ENCODE assay signal across 8 mouse cellular contexts in the genomic region with DNA sequence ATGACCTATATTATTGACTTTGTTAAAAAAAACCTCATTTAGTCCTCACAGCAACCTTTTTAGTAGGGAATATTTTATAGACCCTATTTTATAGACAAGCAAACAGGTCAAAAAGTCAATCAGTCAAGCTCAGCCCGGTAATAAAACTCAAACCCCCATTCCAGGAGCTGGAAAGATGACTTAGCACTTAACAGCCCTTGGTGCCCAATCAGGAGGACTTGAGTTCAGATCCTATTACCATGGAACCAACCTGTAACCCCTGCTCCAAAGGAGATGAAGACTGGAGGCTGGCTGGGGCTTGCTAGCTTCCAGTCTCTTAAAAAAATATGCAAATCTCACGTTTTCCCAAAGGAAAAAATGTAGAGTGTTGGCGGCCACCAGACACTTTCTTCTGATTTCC. TPM values are rescaled to one million over a fixed set of nuclear protein-coding genes. Genes with fewer than 3 reads are reported as not detected.
DNase-seq lines count a peak whose midpoint lies in the region; ATAC-seq and TF ChIP-seq lines count a peak whose summit lies in the region.

No protein-coding gene starts in this region.

- peak overlapping the region; percentile 15; the same call in 1 of the 2 replicates for H3K4me3 ChIP-seq in heart, embryonic 11.5 days (ENCODE audit: low read depth, low read length)
- peak overlapping the region; percentile 97; the same call in 1 of the 2 replicates for H3K4me3 ChIP-seq in E14TG2a.4 (replicated peaks; ENCODE audit: low read length)
- H3K4me3 ChIP-seq in forebrain, postnatal 0 days (ENCODE audit: low read depth, low read length): peak overlapping the region; percentile 96
- H3K4me3 ChIP-seq in liver, embryonic 16.5 days (ENCODE audit: low read depth, low read length): 0 out of 2 replicates have a peak overlapping the region, but pooled peaks have one; percentile 12

- no peak for DNase-seq in heart, adult 18-20 months
- no peak for DNase-seq in forebrain, postnatal 0 days
- no peak for DNase-seq in adrenal gland, postnatal 10 days
- no peak for DNase-seq in adrenal gland, postnatal 4 days (ENCODE audit: low spot score in 2 of 2)
- DNase-seq in urinary bladder, adult 18-20 months (ENCODE audit: low spot score in 2 of 2): no peak

- H3K36me3 ChIP-seq in heart, embryonic 11.5 days (ENCODE audit: control insufficient read depth, insufficient read depth, low read length): no peaks in the 10 kb centered on the region
- peaks cover 7% of the 10 kb centered on the region for H3K36me3 ChIP-seq in E14TG2a.4 (ENCODE audit: insufficient read depth, low read length)
- 0 out of 2 replicates have a peak, but pooled peaks cover 1% of the 10 kb centered on the region for H3K36me3 ChIP-seq in forebrain, postnatal 0 days (ENCODE audit: insufficient read depth)
- H3K36me3 ChIP-seq in liver, embryonic 16.5 days (ENCODE audit: control insufficient read depth, insufficient read depth): no peaks in the 10 kb centered on the region

- H3K9me3 ChIP-seq in heart, embryonic 11.5 days (replicated peaks; ENCODE audit: control insufficient read depth, low read length): no peaks in the 10 kb centered on the region
- no peaks in the 10 kb centered on the region for H3K9me3 ChIP-seq in E14TG2a.4 (ENCODE audit: low read length)
- H3K9me3 ChIP-seq in forebrain, postnatal 0 days (ENCODE audit: low read length): no peaks in the 10 kb centered on the region
- H3K9me3 ChIP-seq in liver, embryonic 16.5 days (replicated peaks; ENCODE audit: control insufficient read depth, low read length): no peaks in the 10 kb centered on the region

- H3K4me2 ChIP-seq in heart, embryonic 11.5 days: peak overlapping the region; percentile 75
- peak overlapping the region; percentile 91 for H3K4me2 ChIP-seq in forebrain, postnatal 0 days (ENCODE audit: low read depth)
- peak overlapping the region; percentile 22; the same call in 1 of the 2 replicates for H3K4me2 ChIP-seq in liver, embryonic 16.5 days (ENCODE audit: low read depth, low read length)

- no peak overlapping the region for H3K9ac ChIP-seq in heart, embryonic 11.5 days (ENCODE audit: low read depth, low read length)
- no peak overlapping the region for H3K9ac ChIP-seq in forebrain, postnatal 0 days
- H3K9ac ChIP-seq in liver, embryonic 16.5 days (ENCODE audit: low read depth, low read length): no peak overlapping the region

- H3K27me3 ChIP-seq in heart, embryonic 11.5 days (ENCODE audit: control insufficient read depth, insufficient read depth, low read length): no peaks in the 10 kb centered on the region
- no peaks in the 10 kb centered on the region for H3K27me3 ChIP-seq in E14TG2a.4 (ENCODE audit: insufficient read depth, low read length)
- no peaks in the 10 kb centered on the region for H3K27me3 ChIP-seq in forebrain, postnatal 0 days (ENCODE audit: insufficient read depth, low read length)
- no peaks in the 10 kb centered on the region for H3K27me3 ChIP-seq in liver, embryonic 16.5 days (ENCODE audit: control insufficient read depth, insufficient read depth, low read depth, low read length)

- no peak for ATAC-seq in heart, embryonic 11.5 days (replicated peaks; ENCODE audit: insufficient number of reproducible peaks, low FRiP score, low TSS enrichment)
- ATAC-seq in forebrain, postnatal 0 days: no peak
- no peak for ATAC-seq in liver, embryonic 16.5 days (ENCODE audit: low read depth)

- peaks cover 6% of the 10 kb centered on the region; the same call in 1 of the 2 replicates for H3K4me1 ChIP-seq in heart, embryonic 11.5 days (ENCODE audit: control insufficient read depth, insufficient read depth, low read length)
- peaks cover 24% of the 10 kb centered on the region for H3K4me1 ChIP-seq in E14TG2a.4 (replicated peaks; ENCODE audit: low read depth, low read length)
- H3K4me1 ChIP-seq in forebrain, postnatal 0 days (ENCODE audit: insufficient read depth): peaks cover 10% of the 10 kb centered on the region
- peaks cover 7% of the 10 kb centered on the region for H3K4me1 ChIP-seq in liver, embryonic 16.5 days (ENCODE audit: control insufficient read depth, low read depth, low read length)

- 51% methylated on average over 3 of the region's 3 CpGs for WGBS in heart, embryonic 11.5 days (ENCODE audit: insufficient replicate concordance)
- 42% methylated on average over 3 of the region's 3 CpGs for WGBS in forebrain, postnatal 0 days
- WGBS in liver, embryonic 16.5 days (ENCODE audit: insufficient replicate concordance): 40% methylated on average over 3 of the region's 3 CpGs

- H3K27ac ChIP-seq in heart, embryonic 11.5 days (ENCODE audit: low read depth, low read length): no peak overlapping the region
- H3K27ac ChIP-seq in forebrain, postnatal 0 days (ENCODE audit: low read depth, low read length): no peak overlapping the region
- no peak overlapping the region for H3K27ac ChIP-seq in liver, embryonic 16.5 days (ENCODE audit: low read length)

- no peak for TF ChIP-seq CTCF in E14TG2a.4 (conservative IDR thresholded peaks at IDR 0.05; ENCODE audit: low read length)
- no peak for TF ChIP-seq CTCF in forebrain, postnatal 0 days (IDR thresholded peaks at IDR 0.05; ENCODE audit: low read depth)

RNA-seq across cellular contexts. Expression of a gene that starts 1.8 kb away (rescaled TPM):
- 4.0 and 6.0 TPM in 2 replicates for polyA plus RNA-seq in heart, embryonic 11.5 days (2014; fragmentation: Nextera tagmentation; extraction: Ambion mirVana)
- 10 to 100 TPM; 12.9 to 13.4 TPM for total RNA-seq in heart, adult 18-20 months (2021)
- 29.7 and 35.0 TPM in 2 replicates for total RNA-seq in forebrain, postnatal 0 days (2014; rRNA removed)
- polyA plus RNA-seq in forebrain, postnatal 0 days (2015; fragmentation: Nextera tagmentation; extraction: Ambion mirVana): 4.5 and 5.7 TPM in 2 replicates
- polyA plus RNA-seq in liver, embryonic 16.5 days (2015; fragmentation: Nextera tagmentation; extraction: Ambion mirVana): 1.3 and 1.7 TPM in 2 replicates
- total RNA-seq in adrenal gland, postnatal 10 days (2021): 10 to 100 TPM; 16.7 to 18.8 TPM
- total RNA-seq in adrenal gland, postnatal 4 days (2021): 10 to 100 TPM; 19.7 to 24.2 TPM

RNA-seq across cellular contexts. Expression of a gene that starts 8.8 kb away (rescaled TPM):
- 16.8 and 23.8 TPM in 2 replicates for polyA plus RNA-seq in heart, embryonic 11.5 days (2014; fragmentation: Nextera tagmentation; extraction: Ambion mirVana)
- 10 to 100 TPM; 13.1 to 15.3 TPM for total RNA-seq in heart, adult 18-20 months (2021)
- 48.5 and 58.7 TPM in 2 replicates for total RNA-seq in forebrain, postnatal 0 days (2014; rRNA removed)
- 26.4 and 32.2 TPM in 2 replicates for polyA plus RNA-seq in forebrain, postnatal 0 days (2015; fragmentation: Nextera tagmentation; extraction: Ambion mirVana)
- polyA plus RNA-seq in liver, embryonic 16.5 days (2015; fragmentation: Nextera tagmentation; extraction: Ambion mirVana): 5.2 and 6.0 TPM in 2 replicates
- 10 to 100 TPM; 15.1 to 15.4 TPM for total RNA-seq in adrenal gland, postnatal 10 days (2021)
- total RNA-seq in adrenal gland, postnatal 4 days (2021): 10 to 100 TPM; 17.0 to 17.3 TPM

Comparison
In these comparisons a context has a peak if more than half of its experiments do, and no peak if none do; other contexts are left out.
1. H3K4me2 ChIP-seq: peak in every context shown above with its lines; median percentile 91 in forebrain, postnatal 0 days; 75 in heart, embryonic 11.5 days; 22 in liver, embryonic 16.5 days.
2. H3K4me3 ChIP-seq: peak in every context shown above with its lines; median percentile 97 in E14TG2a.4; 96 in forebrain, postnatal 0 days; 15 in heart, embryonic 11.5 days; 12 in liver, embryonic 16.5 days.